Mouse (Mus musculus) B cell, adult 2 months (primary cell): ENCODE data around the gene Mmp1b.
"Not testable (repeated sequence)": the region's sequence is repeated elsewhere in the genome, so short reads cannot be mapped to it uniquely, and the experiment has no call there.

Experiments used
- DNase-seq, 2 experiments: peaks; one replicate each; pipeline ENCODE4 v3.0.0; 2022

Gene Mmp1b

GRCm38 (mm10) chr9:7387947-7388346 lies at the start of gene Mmp1b:
Mmp1b (minus strand) TSS chr9:7388047.
- DNase-seq, result no peak

- DNase-seq, result not testable (repeated sequence)
These were observed 8.7 kb upstream of the Mmp1b start for GRCm38 (mm10) chr9:7396556-7396955.

- DNase-seq, result no peak
These were observed 33.3 kb downstream of the Mmp1b start for GRCm38 (mm10) chr9:7354535-7354934.

- no peak for DNase-seq
These were observed 42.3 kb downstream of the Mmp1b start for GRCm38 (mm10) chr9:7345513-7345912.

GRCm38 (mm10) chr9:7344107-7344506 lies 43.7 kb downstream of the Mmp1b start, which contains the start of gene Mmp12:
Mmp12 (plus strand) TSS chr9:7344381.
- DNase-seq, result no peak

GRCm38 (mm10) chr9:7336740-7337483 lies 50.9 kb downstream of the Mmp1b start:
- DNase-seq, result peak; percentile 6 to 8

GRCm38 (mm10) chr9:7335766-7336680 lies 51.8 kb downstream of the Mmp1b start:
- DNase-seq, result no peak

GRCm38 (mm10) chr9:7331847-7332246 lies 56.0 kb downstream of the Mmp1b start:
- no peak for DNase-seq
